Mouse (Mus musculus) CH12.LX (cell line): ENCODE measurements around the gene Iqch. TPM values are rescaled to one million over a fixed set of nuclear protein-coding genes. Genes with fewer than 3 reads are reported as not detected.

Source experiments
- DNase-seq: peaks from one replicate; pipeline ENCODE4 v3.0.0-alpha.2; 2013; ENCODE audit errors: extremely low read depth
- H3K27ac ChIP-seq: 2 replicates; pipeline ENCODE4 v1.5.1; 2012; ENCODE audit warnings: low read depth, mild to moderate bottlenecking, control low read depth, moderate library complexity; ENCODE audit not compliant: insufficient read depth
- H3K27me3 ChIP-seq: replicated peaks from 2 replicates; pipeline ENCODE3; 2012; ENCODE audit warnings: inconsistent platforms
- H3K36me3 ChIP-seq, 2 experiments: replicated peaks in 1 of 2; 2 replicates each; pipeline versions ENCODE3 to v1.6.1; 2012; ENCODE audit warnings: inconsistent platforms in 1 of 2, low read length in 1 of 2, mild to moderate bottlenecking in 1 of 2, mixed read lengths in 1 of 2, moderate library complexity in 1 of 2; ENCODE audit not compliant: control insufficient read depth in 1 of 2, insufficient read depth in 1 of 2
- H3K4me1 ChIP-seq, 2 experiments: 2 replicates each; pipeline ENCODE4 v1.6.1; 2012; ENCODE audit warnings: inconsistent platforms in 1 of 2, moderate library complexity in 1 of 2; ENCODE audit not compliant: insufficient read depth in 2 of 2, control insufficient read depth in 1 of 2
- H3K4me2 ChIP-seq: 2 replicates; pipeline ENCODE4 v1.6.1; 2012; ENCODE audit warnings: low read depth, mild to moderate bottlenecking, control low read depth; ENCODE audit not compliant: poor library complexity, insufficient read depth, severe bottlenecking
- H3K4me3 ChIP-seq, 3 experiments: fragments of 150-350 bp in 1 of 3; sonication (generic) in 1 of 3; replicated peaks in 1 of 3; 2 replicates each; pipeline versions ENCODE3 to v1.5.1; 2011 to 2012; ENCODE audit warnings: low read depth in 2 of 3, low read length in 2 of 3, mild to moderate bottlenecking in 2 of 3, moderate library complexity in 2 of 3, control low read depth in 1 of 3, improper control_type of control experiment in 1 of 3, inconsistent platforms in 1 of 3, mixed read lengths in 1 of 3; ENCODE audit not compliant: poor library complexity in 1 of 3
- H3K79me2 ChIP-seq: replicated peaks from 2 replicates; pipeline ENCODE4 v1.6.1; 2012; ENCODE audit warnings: mild to moderate bottlenecking, moderate library complexity; ENCODE audit not compliant: control insufficient read depth, poor library complexity, insufficient read depth, severe bottlenecking; ENCODE audit errors: extremely low read depth
- H3K9ac ChIP-seq: 2 replicates; pipeline ENCODE4 v1.6.1; 2012; ENCODE audit warnings: low read depth, mild to moderate bottlenecking, control low read depth, moderate library complexity; ENCODE audit not compliant: insufficient read depth
- H3K9me3 ChIP-seq: replicated peaks from 2 replicates; pipeline ENCODE3; 2012; ENCODE audit warnings: low read length, inconsistent platforms, mixed read lengths
- CHD1 ChIP-seq: IDR thresholded peaks from 2 replicates; pipeline ENCODE4 v1.6.1; 2012; ENCODE audit warnings: low read depth, low read length, improper control_type of control experiment, inconsistent platforms
- CHD2 ChIP-seq: IDR thresholded peaks from 2 replicates; pipeline ENCODE4 v1.6.1; 2011; ENCODE audit warnings: low read length, improper control_type of control experiment
- CTCF ChIP-seq, 2 experiments: IDR thresholded peaks in 1 of 2; conservative IDR thresholded peaks in 1 of 2; 2 replicates each; pipeline ENCODE4 v1.5.1; 2011 to 2012; ENCODE audit warnings: low read depth in 2 of 2, low read length in 2 of 2, improper control_type of control experiment in 1 of 2, inconsistent platforms in 1 of 2, mild to moderate bottlenecking in 1 of 2, moderate library complexity in 1 of 2
- ELF1 ChIP-seq: IDR thresholded peaks from 2 replicates; pipeline ENCODE4 v1.6.1; 2014; ENCODE audit warnings: low read depth, mild to moderate bottlenecking, inconsistent platforms, low read length, improper control_type of control experiment
- ETS1 ChIP-seq: conservative IDR thresholded peaks from 2 replicates; pipeline ENCODE4 v1.6.1; 2012; ENCODE audit warnings: low read depth, mild to moderate bottlenecking, inconsistent platforms, low read length, improper control_type of control experiment, moderate library complexity
- GABPA ChIP-seq: IDR thresholded peaks from 2 replicates; pipeline ENCODE4 v1.6.1; 2012; ENCODE audit warnings: low read depth, low read length, improper control_type of control experiment, inconsistent platforms; ENCODE audit not compliant: insufficient replicate concordance
- MAZ ChIP-seq: IDR thresholded peaks from 2 replicates; pipeline ENCODE4 v1.6.1; 2012; ENCODE audit warnings: low read depth, mild to moderate bottlenecking, inconsistent platforms, low read length, improper control_type of control experiment, moderate library complexity
- MEF2A ChIP-seq: IDR thresholded peaks from 2 replicates; pipeline ENCODE4 v1.6.1; 2014; ENCODE audit warnings: low read depth, mild to moderate bottlenecking, inconsistent platforms, low read length, improper control_type of control experiment, borderline replicate concordance
- MXI1 ChIP-seq: IDR thresholded peaks from 2 replicates; pipeline ENCODE4 v1.6.1; 2011; ENCODE audit warnings: mild to moderate bottlenecking, low read depth, low read length, improper control_type of control experiment
- NELFE ChIP-seq: IDR thresholded peaks from 2 replicates; pipeline ENCODE4 v1.6.1; 2011; ENCODE audit warnings: low read depth, low read length, improper control_type of control experiment
- PAX5 ChIP-seq: IDR thresholded peaks from 2 replicates; pipeline ENCODE4 v1.6.1; 2012; ENCODE audit warnings: low read length, inconsistent platforms, mixed read lengths
- POLR2A ChIP-seq: IDR thresholded peaks from 2 replicates; pipeline ENCODE4 v1.6.1; 2011; ENCODE audit warnings: low read depth, mild to moderate bottlenecking, improper control_type of control experiment, low read length
- POLR2AphosphoS2 ChIP-seq: IDR thresholded peaks from 2 replicates; pipeline ENCODE4 v1.6.1; 2011; ENCODE audit warnings: low read depth, low read length, improper control_type of control experiment
- SMC3 ChIP-seq: IDR thresholded peaks from 2 replicates; pipeline ENCODE4 v1.6.1; 2011; ENCODE audit warnings: low read depth, low read length, improper control_type of control experiment
- TBP ChIP-seq: conservative IDR thresholded peaks from 2 replicates; pipeline ENCODE4 v1.6.1; 2011; ENCODE audit warnings: low read depth, low read length, improper control_type of control experiment
- UBTF ChIP-seq: IDR thresholded peaks from 2 replicates; pipeline ENCODE4 v1.6.1; 2012; ENCODE audit warnings: low read depth, mild to moderate bottlenecking, inconsistent platforms, low read length, improper control_type of control experiment, moderate library complexity
- ZC3H11A ChIP-seq: IDR thresholded peaks from 2 replicates; pipeline ENCODE4 v1.6.1; 2012; ENCODE audit warnings: low read depth, mild to moderate bottlenecking, inconsistent platforms, low read length, improper control_type of control experiment
- ZKSCAN1 ChIP-seq: IDR thresholded peaks from 2 replicates; pipeline ENCODE4 v1.6.1; 2012; ENCODE audit warnings: low read depth, inconsistent platforms, low read length, improper control_type of control experiment, borderline replicate concordance
- ZNF384 ChIP-seq: IDR thresholded peaks from 2 replicates; pipeline ENCODE4 v1.6.1; 2012; ENCODE audit warnings: low read depth, low read length, improper control_type of control experiment, inconsistent platforms
- dilution Hi-C: fragments of 300-500 bp; cut with MboI; formaldehyde crosslinking; loops from 2 replicates; pipeline ENCODE4 v1.14.3; 2020; ENCODE audit warnings: low sequenced_read_pairs; ENCODE audit not compliant: extremely low pct_unique_long_range_greater_than_20kb, extremely low pct_ligation_motif_present
- in situ Hi-C: fragments of 300-500 bp; cut with MboI; formaldehyde crosslinking; loops from 3 replicates; pipeline ENCODE4 v1.14.3; 2019; ENCODE audit warnings: low sequenced_read_pairs, low pct_ligation_motif_present, low pct_unique_long_range_greater_than_20kb, mixed read lengths
- polyA plus RNA-seq: library from polyadenylated mRNA; unstranded; fragments of >175 nt; gene quantifications from 2 replicates; pipeline ENCODE4 v1.2.1, GENCODE M21; 2012; ENCODE audit warnings: low read depth; ENCODE audit not compliant: insufficient read length
- total RNA-seq, 2 experiments: library from RNA; depleted of rRNA; stranded (reverse); fragments of 300-350 nt in 1 of 2; fragments of >200 nt in 1 of 2; gene quantifications; 2 replicates each; pipeline ENCODE4 v1.2.3; 2012 to 2014

Gene Iqch
- total and polyA plus RNA-seq, 3 experiments = 0.04 to 0.21 (median 0.15) TPM

- dilution Hi-C loops = no loop called here
- in situ Hi-C loops = no loop called here
- H3K4me2 ChIP-seq = no peak overlapping the region
Observed at GRCm38 (mm10) chr9:63568314-63568713, 34.0 kb downstream of the Iqch start.

GRCm38 (mm10) chr9:63563436-63563835 lies 38.9 kb downstream of the Iqch start:
- no peak overlapping the region for H3K27ac ChIP-seq
- DNase-seq = no peak

More at GRCm38 (mm10) chr9:63568314-63568713, 34.0 kb downstream of the Iqch start:
- no peaks in the 10 kb centered on the region for H3K79me2 ChIP-seq
- H3K4me3 ChIP-seq = no peak overlapping the region
- peaks cover 0 to 6% of the 10 kb centered on the region in 2 experiments; a peak in 2 of 4 replicates for H3K4me1 ChIP-seq
- H3K27ac ChIP-seq = no peak overlapping the region
- no peak overlapping the region for H3K9ac ChIP-seq
- no peaks in the 10 kb centered on the region for H3K27me3 ChIP-seq
- no peak for DNase-seq
- H3K36me3 ChIP-seq = no peaks in the 10 kb centered on the region
- TF ChIP-seq UBTF (no peak), ZC3H11A (no peak), CHD2 (no peak), CTCF (conservative IDR thresholded peaks at IDR 0.05 in 1 of 2, IDR thresholded peaks at IDR 0.05 in 1 of 2; ENCODE audit: low read depth in 2 of 2, low read length in 2 of 2) (no peak), ELF1 (no peak), ZKSCAN1 (no peak), POLR2AphosphoS2 (no peak), SMC3 (no peak), MAZ (no peak), MEF2A (no peak), MXI1 (no peak), CHD1 (no peak), TBP (no peak), GABPA (no peak)
- H3K9me3 ChIP-seq = no peaks in the 10 kb centered on the region

More at GRCm38 (mm10) chr9:63563436-63563835, 38.9 kb downstream of the Iqch start:
- Histone ChIP-seq H3K27me3 (no peaks in the 10 kb centered on the region), H3K36me3 (no peaks in the 10 kb centered on the region), H3K9ac (no peak overlapping the region), H3K79me2 (no peaks in the 10 kb centered on the region), H3K9me3 (no peaks in the 10 kb centered on the region), H3K4me3 (no peak overlapping the region), H3K4me1 (peaks cover 0 to 6% of the 10 kb centered on the region in 2 experiments; a peak in 2 of 4 replicates), H3K4me2 (no peak overlapping the region)
- in situ Hi-C loops (no loop called here), dilution Hi-C loops (no loop called here)
- no peak for TF ChIP-seq POLR2AphosphoS2
- no peak for TF ChIP-seq NELFE
- no peak for TF ChIP-seq ZNF384
- no peak for TF ChIP-seq POLR2A
- TF ChIP-seq UBTF = no peak
- TF ChIP-seq ZKSCAN1 = no peak
- TF ChIP-seq CHD1 = no peak
- TF ChIP-seq MAZ = no peak
- TF ChIP-seq CTCF (conservative IDR thresholded peaks at IDR 0.05 in 1 of 2, IDR thresholded peaks at IDR 0.05 in 1 of 2; ENCODE audit: low read depth in 2 of 2, low read length in 2 of 2) = no peak
- TF ChIP-seq PAX5 = no peak
- TF ChIP-seq ETS1 = no peak
